Mouse (Mus musculus) intestine, embryonic 15.5 days (tissue): ENCODE results near the gene Ssbp3. TPM values are rescaled to one million over a fixed set of nuclear protein-coding genes. Genes with fewer than 3 reads are reported as not detected.
A peak's percentile ranks its signal among the peaks of the same experiment; 100 is the strongest.

Experiments
- ATAC-seq: fragments of 200-750 bp; cut with Nextera tagmentation; 2 replicates; pipeline ENCODE4 v1.8.0; 2017; ENCODE audit warnings: moderate TSS enrichment, moderate library complexity
- H3K27ac ChIP-seq: fragments of 300-500 bp; sonication (generic); 2 replicates; pipeline ENCODE4 v1.5.1; 2015; ENCODE audit warnings: mild to moderate bottlenecking, inconsistent platforms
- H3K27me3 ChIP-seq: fragments of 300-500 bp; sonication (generic); replicated peaks from 2 replicates; pipeline ENCODE4 v1.6.1; 2015; ENCODE audit warnings: inconsistent platforms
- H3K36me3 ChIP-seq: fragments of 300-500 bp; sonication (generic); 2 replicates; pipeline ENCODE4 v1.6.1; 2015; ENCODE audit warnings: inconsistent platforms
- H3K4me1 ChIP-seq: fragments of 300-500 bp; sonication (generic); replicated peaks from 2 replicates; pipeline ENCODE4 v1.6.1; 2015; ENCODE audit warnings: inconsistent platforms
- H3K4me2 ChIP-seq: fragments of 300-500 bp; sonication (generic); replicated peaks from 2 replicates; pipeline ENCODE4 v1.6.1; 2015; ENCODE audit warnings: mild to moderate bottlenecking, inconsistent platforms
- H3K4me3 ChIP-seq: fragments of 300-500 bp; sonication (generic); replicated peaks from 2 replicates; pipeline ENCODE4 v1.5.1; 2015; ENCODE audit warnings: inconsistent platforms
- H3K9ac ChIP-seq: fragments of 300-500 bp; sonication (generic); 2 replicates; pipeline ENCODE4 v1.6.1; 2015; ENCODE audit warnings: inconsistent platforms
- H3K9me3 ChIP-seq: fragments of 300-500 bp; sonication (generic); 2 replicates; pipeline ENCODE4 v1.6.1; 2016; ENCODE audit warnings: inconsistent platforms
- WGBS: fragments of 180-500 bp; shearing (Covaris S2); methylation state at CpG from one replicate; pipeline ENCODE4 v1.1.7; 2015; 5-methylcytosine and 5-hydroxymethylcytosine counted together
- polyA plus RNA-seq: library from polyadenylated mRNA; unstranded; fragments of >200 nt; fragmentation: Nextera tagmentation; extraction: Ambion mirVana; gene quantifications from 2 replicates; pipeline ENCODE4 v1.2.1, GENCODE M21; 2015

The Ssbp3 gene
- polyA plus RNA-seq, 1 experiment from 2014 or later = 86.0 TPM

GRCm38 (mm10) chr4:106939223-106939918 is 28.9 kb downstream of the Ssbp3 start:
- peak; percentile 60 for ATAC-seq
- Histone ChIP-seq H3K27ac (peak overlapping the region; percentile 52), H3K4me3 (no peak overlapping the region), H3K36me3 (no peaks in the 10 kb centered on the region; the same call in 1 of the 2 replicates), H3K4me1 (peaks cover 71% of the 10 kb centered on the region), H3K4me2 (no peak overlapping the region), H3K27me3 (no peaks in the 10 kb centered on the region), H3K9ac (no peak overlapping the region), H3K9me3 (no peaks in the 10 kb centered on the region)
- 16% methylated on average over 6 of the region's 6 CpGs for WGBS

- H3K36me3 ChIP-seq = no peaks in the 10 kb centered on the region; the same call in 1 of the 2 replicates
- peak overlapping the region; percentile 52 for H3K27ac ChIP-seq
- peaks cover 66% of the 10 kb centered on the region for H3K4me1 ChIP-seq
- no peaks in the 10 kb centered on the region for H3K9me3 ChIP-seq
- H3K27me3 ChIP-seq = no peaks in the 10 kb centered on the region
- WGBS = 39% methylated on average over 4 of the region's 4 CpGs
- ATAC-seq = no peak
- H3K4me3 ChIP-seq = no peak overlapping the region
- H3K4me2 ChIP-seq = no peak overlapping the region
- H3K9ac ChIP-seq = no peak overlapping the region
These were observed 29.4 kb downstream of the Ssbp3 start for GRCm38 (mm10) chr4:106939919-106940227.

- 65% methylated on average over 6 of the region's 6 CpGs for whole genome bisulfite sequencing
- Histone ChIP-seq H3K27me3 (no peaks in the 10 kb centered on the region), H3K9ac (no peak overlapping the region), H3K4me2 (no peak overlapping the region), H3K4me3 (no peak overlapping the region), H3K9me3 (no peaks in the 10 kb centered on the region), H3K4me1 (peaks cover 56% of the 10 kb centered on the region), H3K36me3 (no peaks in the 10 kb centered on the region; the same call in 1 of the 2 replicates), H3K27ac (no peak overlapping the region)
- no peak for ATAC-seq
These were observed 30.4 kb downstream of the Ssbp3 start for GRCm38 (mm10) chr4:106940945-106941344.

- Histone ChIP-seq H3K4me1 (peaks cover 53% of the 10 kb centered on the region), H3K27ac (no peak overlapping the region)
- peak; percentile 28; the same call in 1 of the 2 replicates for ATAC-seq
These were observed 31.0 kb downstream of the Ssbp3 start for GRCm38 (mm10) chr4:106941475-106941874.

GRCm38 (mm10) chr4:106942491-106942890 is 32.0 kb downstream of the Ssbp3 start:
- WGBS = 86% methylated on average over 4 of the region's 4 CpGs
- Histone ChIP-seq H3K27ac (no peak overlapping the region), H3K4me1 (peaks cover 50% of the 10 kb centered on the region)

More at GRCm38 (mm10) chr4:106941475-106941874, 31.0 kb downstream of the Ssbp3 start:
- Histone ChIP-seq H3K27me3 (no peaks in the 10 kb centered on the region), H3K4me3 (no peak overlapping the region), H3K9ac (no peak overlapping the region), H3K36me3 (no peaks in the 10 kb centered on the region; the same call in 1 of the 2 replicates), H3K9me3 (no peaks in the 10 kb centered on the region), H3K4me2 (no peak overlapping the region)

GRCm38 (mm10) chr4:106943627-106944026 is 33.1 kb downstream of the Ssbp3 start:
- Histone ChIP-seq H3K27me3 (no peaks in the 10 kb centered on the region), H3K9ac (no peak overlapping the region), H3K9me3 (no peaks in the 10 kb centered on the region), H3K4me3 (no peak overlapping the region), H3K36me3 (no peaks in the 10 kb centered on the region), H3K4me2 (no peak overlapping the region), H3K4me1 (peaks cover 51% of the 10 kb centered on the region), H3K27ac (no peak overlapping the region)
- 83% methylated on average over 2 of the region's 2 CpGs for WGBS
- no peak for ATAC-seq

More at GRCm38 (mm10) chr4:106942491-106942890, 32.0 kb downstream of the Ssbp3 start:
- Histone ChIP-seq H3K27me3 (no peaks in the 10 kb centered on the region), H3K9ac (no peak overlapping the region), H3K36me3 (no peaks in the 10 kb centered on the region), H3K4me3 (no peak overlapping the region), H3K4me2 (no peak overlapping the region), H3K9me3 (no peaks in the 10 kb centered on the region)
- no peak for ATAC-seq

GRCm38 (mm10) chr4:106944898-106945297 is 34.4 kb downstream of the Ssbp3 start:
- no peak for ATAC-seq
- 57% methylated on average over 3 of the region's 3 CpGs for WGBS

GRCm38 (mm10) chr4:106947741-106948140 is 37.2 kb downstream of the Ssbp3 start:
- H3K4me2 ChIP-seq = no peak overlapping the region
- H3K27me3 ChIP-seq = no peaks in the 10 kb centered on the region
- no peak overlapping the region for H3K4me3 ChIP-seq

More at GRCm38 (mm10) chr4:106944898-106945297, 34.4 kb downstream of the Ssbp3 start:
- Histone ChIP-seq H3K4me3 (no peak overlapping the region), H3K9ac (no peak overlapping the region), H3K27ac (no peak overlapping the region), H3K4me2 (no peak overlapping the region), H3K27me3 (no peaks in the 10 kb centered on the region), H3K9me3 (no peaks in the 10 kb centered on the region), H3K36me3 (no peaks in the 10 kb centered on the region), H3K4me1 (peaks cover 52% of the 10 kb centered on the region)

GRCm38 (mm10) chr4:106948546-106948945 is 38.0 kb downstream of the Ssbp3 start:
- Histone ChIP-seq H3K27ac (no peak overlapping the region), H3K9ac (no peak overlapping the region), H3K4me2 (no peak overlapping the region), H3K4me1 (peaks cover 37% of the 10 kb centered on the region), H3K9me3 (no peaks in the 10 kb centered on the region), H3K4me3 (no peak overlapping the region), H3K27me3 (no peaks in the 10 kb centered on the region), H3K36me3 (no peaks in the 10 kb centered on the region)
- WGBS = 52% methylated on average over 7 of the region's 7 CpGs
- ATAC-seq = peak; percentile 37; the same call in 1 of the 2 replicates

More at GRCm38 (mm10) chr4:106947741-106948140, 37.2 kb downstream of the Ssbp3 start:
- 50% methylated on average over 3 of the region's 3 CpGs for WGBS
- Histone ChIP-seq H3K4me1 (peaks cover 34% of the 10 kb centered on the region), H3K36me3 (no peaks in the 10 kb centered on the region), H3K9ac (no peak overlapping the region), H3K9me3 (no peaks in the 10 kb centered on the region), H3K27ac (no peak overlapping the region)
- no peak for ATAC-seq

- Histone ChIP-seq H3K27me3 (no peaks in the 10 kb centered on the region), H3K4me1 (peaks cover 37% of the 10 kb centered on the region), H3K36me3 (no peaks in the 10 kb centered on the region), H3K27ac (no peak overlapping the region), H3K4me2 (no peak overlapping the region; the same call in 1 of the 2 replicates), H3K9ac (no peak overlapping the region), H3K4me3 (no peak overlapping the region), H3K9me3 (no peaks in the 10 kb centered on the region)
- ATAC-seq = no peak
- WGBS = 63% methylated on average over 6 of the region's 6 CpGs
These were observed 38.7 kb downstream of the Ssbp3 start for GRCm38 (mm10) chr4:106949200-106949599.

- peaks cover 48% of the 10 kb centered on the region for H3K4me1 ChIP-seq
- no peak for ATAC-seq
These were observed 40.3 kb downstream of the Ssbp3 start for GRCm38 (mm10) chr4:106950801-106951200.

GRCm38 (mm10) chr4:106951455-106951854 is 41.0 kb downstream of the Ssbp3 start:
- WGBS = 60% methylated on average over 4 of the region's 4 CpGs
- ATAC-seq = no peak
- Histone ChIP-seq H3K4me2 (no peak overlapping the region), H3K4me1 (peaks cover 54% of the 10 kb centered on the region), H3K27ac (no peak overlapping the region), H3K9ac (no peak overlapping the region), H3K36me3 (no peaks in the 10 kb centered on the region), H3K27me3 (no peaks in the 10 kb centered on the region), H3K9me3 (no peaks in the 10 kb centered on the region), H3K4me3 (no peak overlapping the region)

More at GRCm38 (mm10) chr4:106950801-106951200, 40.3 kb downstream of the Ssbp3 start:
- no peak overlapping the region for H3K9ac ChIP-seq
- no peaks in the 10 kb centered on the region for H3K36me3 ChIP-seq
- H3K4me3 ChIP-seq = no peak overlapping the region
- H3K4me2 ChIP-seq = no peak overlapping the region
- H3K27me3 ChIP-seq = no peaks in the 10 kb centered on the region
- H3K27ac ChIP-seq = no peak overlapping the region
- H3K9me3 ChIP-seq = no peaks in the 10 kb centered on the region
- 84% methylated on average over 4 of the region's 4 CpGs for WGBS

GRCm38 (mm10) chr4:106953221-106953620 is 42.7 kb downstream of the Ssbp3 start:
- Histone ChIP-seq H3K27me3 (no peaks in the 10 kb centered on the region), H3K9ac (no peak overlapping the region), H3K4me2 (no peak overlapping the region), H3K4me1 (peaks cover 56% of the 10 kb centered on the region), H3K4me3 (no peak overlapping the region), H3K27ac (no peak overlapping the region), H3K36me3 (no peaks in the 10 kb centered on the region), H3K9me3 (no peaks in the 10 kb centered on the region)
- no peak for ATAC-seq
